Mouse (Mus musculus): ENCODE measurements at regions not wholly inside any gene's neighbourhood (a gene's known extent, or its start where the extent isn't known, plus 50 kb on each side); places are given as distances from the start of the nearest gene placed in this dataset.

DNA sequence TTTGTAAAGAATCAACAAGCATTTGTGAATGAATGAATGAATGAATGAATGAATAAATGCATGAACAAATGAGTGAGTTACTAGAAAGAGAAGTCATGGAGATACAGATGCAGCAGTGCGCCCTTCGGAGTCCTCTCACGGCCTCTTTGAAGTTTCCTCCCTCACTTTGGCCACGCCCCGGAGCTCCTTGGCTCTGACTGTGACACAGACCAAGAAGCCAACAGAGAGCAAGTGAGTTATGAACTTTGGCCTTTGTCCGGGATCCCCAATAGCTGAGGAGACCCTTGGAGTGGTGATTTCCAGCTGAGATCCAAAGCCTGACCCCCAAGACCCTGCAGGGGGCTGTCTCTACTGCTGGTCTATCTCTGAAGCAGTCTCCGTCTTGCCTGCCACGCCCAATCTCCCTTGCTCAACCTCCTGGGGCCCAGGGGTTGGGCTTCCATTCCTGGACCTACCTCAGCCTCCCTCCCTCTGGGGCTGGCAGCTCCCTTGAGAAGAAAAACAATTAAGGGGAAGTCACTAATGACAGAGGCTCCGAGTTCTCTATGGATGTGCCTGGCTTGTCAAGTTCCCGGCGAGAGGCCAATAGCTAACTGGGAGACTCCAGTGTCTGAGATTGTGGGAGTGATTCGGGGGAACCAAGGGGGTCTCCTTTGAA, 58.2 kb upstream of the Slc22a12 start:
- WGBS, result 55% methylated on average over 12 of the region's 12 CpGs
- no peak overlapping the region for H3K4me3 ChIP-seq (ENCODE audit: control insufficient read depth, insufficient read depth, low read length)
- TF ChIP-seq CTCF (IDR thresholded peaks at IDR 0.05; ENCODE audit: borderline replicate concordance, control insufficient read depth, extremely low read depth, insufficient read depth, low read length, poor library complexity), result no peak
- no peak for TF ChIP-seq POLR2A (IDR thresholded peaks at IDR 0.05; ENCODE audit: control insufficient read depth, extremely low read depth, insufficient read depth, low read length, poor library complexity)
- H3K27ac ChIP-seq (ENCODE audit: control insufficient read depth, insufficient read depth, low read length), result no peak overlapping the region
- no peaks in the 10 kb centered on the region for H3K4me1 ChIP-seq (replicated peaks; ENCODE audit: control insufficient read depth, insufficient read depth, low read length)
- no peak for DNase-seq
- no peaks in the 10 kb centered on the region for H3K36me3 ChIP-seq (ENCODE audit: control insufficient read depth, insufficient read depth, low read length)
- no peaks in the 10 kb centered on the region for H3K27me3 ChIP-seq (ENCODE audit: control insufficient read depth, insufficient read depth, low read length)

- TF ChIP-seq CTCF (IDR thresholded peaks at IDR 0.05; ENCODE audit: borderline replicate concordance, control insufficient read depth, extremely low read depth, insufficient read depth, low read length, poor library complexity) (no peak), POLR2A (IDR thresholded peaks at IDR 0.05; ENCODE audit: control insufficient read depth, extremely low read depth, insufficient read depth, low read length, poor library complexity) (no peak)
- WGBS, result 93% methylated on average over 3 of the region's 3 CpGs
- no peak for DNase-seq
- Histone ChIP-seq H3K36me3 (ENCODE audit: control insufficient read depth, insufficient read depth, low read length) (no peaks in the 10 kb centered on the region), H3K4me1 (replicated peaks; ENCODE audit: control insufficient read depth, insufficient read depth, low read length) (no peaks in the 10 kb centered on the region), H3K4me3 (ENCODE audit: control insufficient read depth, insufficient read depth, low read length) (no peak overlapping the region), H3K27ac (ENCODE audit: control insufficient read depth, insufficient read depth, low read length) (no peak overlapping the region), H3K27me3 (ENCODE audit: control insufficient read depth, insufficient read depth, low read length) (no peaks in the 10 kb centered on the region)
Observed at GRCm38 (mm10) chr19:6599281-6599680, 56.4 kb upstream of the Slc22a12 start.

- TF ChIP-seq POLR2A (IDR thresholded peaks at IDR 0.05; ENCODE audit: control insufficient read depth, extremely low read depth, insufficient read depth, low read length, poor library complexity), result no peak
- no peak for TF ChIP-seq CTCF (IDR thresholded peaks at IDR 0.05; ENCODE audit: borderline replicate concordance, control insufficient read depth, extremely low read depth, insufficient read depth, low read length, poor library complexity)
- no peak overlapping the region for H3K4me3 ChIP-seq (ENCODE audit: control insufficient read depth, insufficient read depth, low read length)
- H3K4me1 ChIP-seq (replicated peaks; ENCODE audit: control insufficient read depth, insufficient read depth, low read length), result no peaks in the 10 kb centered on the region
- H3K27me3 ChIP-seq (ENCODE audit: control insufficient read depth, insufficient read depth, low read length), result no peaks in the 10 kb centered on the region
- 91% methylated on average over 3 of the region's 3 CpGs for WGBS
- DNase-seq, result no peak
- no peak overlapping the region for H3K27ac ChIP-seq (ENCODE audit: control insufficient read depth, insufficient read depth, low read length)
- H3K36me3 ChIP-seq (ENCODE audit: control insufficient read depth, insufficient read depth, low read length), result no peaks in the 10 kb centered on the region
Observed at GRCm38 (mm10) chr19:6598186-6598585, 55.4 kb upstream of the Slc22a12 start.

- no peaks in the 10 kb centered on the region for H3K36me3 ChIP-seq (ENCODE audit: control insufficient read depth, insufficient read depth, low read length)
- DNase-seq, result no peak
- no peak overlapping the region for H3K27ac ChIP-seq (ENCODE audit: control insufficient read depth, insufficient read depth, low read length)
- no peak overlapping the region for H3K4me3 ChIP-seq (ENCODE audit: control insufficient read depth, insufficient read depth, low read length)
- no peaks in the 10 kb centered on the region for H3K4me1 ChIP-seq (replicated peaks; ENCODE audit: control insufficient read depth, insufficient read depth, low read length)
- WGBS, result 60% methylated on average over 9 of the region's 9 CpGs
- no peak for TF ChIP-seq POLR2A (IDR thresholded peaks at IDR 0.05; ENCODE audit: control insufficient read depth, extremely low read depth, insufficient read depth, low read length, poor library complexity)
- no peak for TF ChIP-seq CTCF (IDR thresholded peaks at IDR 0.05; ENCODE audit: borderline replicate concordance, control insufficient read depth, extremely low read depth, insufficient read depth, low read length, poor library complexity)
- H3K27me3 ChIP-seq (ENCODE audit: control insufficient read depth, insufficient read depth, low read length), result no peaks in the 10 kb centered on the region
Observed at GRCm38 (mm10) chr19:6595801-6596200, 53.0 kb upstream of the Slc22a12 start.
